Mouse (Mus musculus): Measurements from ENCODE around the gene Gm5136.

DNA sequence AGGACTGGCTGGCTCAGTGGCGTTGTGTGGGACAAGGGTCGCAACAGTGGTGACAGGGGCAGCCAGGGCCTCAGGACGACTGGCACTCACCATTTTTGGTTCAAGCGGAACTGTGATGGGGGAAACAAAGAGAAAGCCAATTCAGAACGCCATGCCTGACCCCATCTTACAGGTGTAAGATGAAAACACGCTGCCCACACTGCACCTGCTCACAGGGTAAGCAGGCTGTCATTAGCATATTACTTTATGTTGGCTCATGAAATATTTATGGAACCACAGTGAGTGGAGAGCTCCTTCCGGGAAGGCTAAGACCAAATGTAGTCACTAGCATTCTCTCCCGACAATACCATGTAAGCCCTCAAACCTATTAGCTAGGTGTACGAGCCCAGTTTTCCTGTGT lies 9.0 kb downstream of the Gm5136 start:
- TF ChIP-seq CHD2 (IDR thresholded peaks at IDR 0.05; ENCODE audit: low read depth, low read length) = no peak
- no peak for TF ChIP-seq ZC3H11A (IDR thresholded peaks at IDR 0.05; ENCODE audit: borderline replicate concordance, low read depth, low read length)
